Mouse (Mus musculus) brain, embryonic 14.5 days (tissue): ENCODE results near the gene Gm49721. TPM values are rescaled to one million over a fixed set of nuclear protein-coding genes. Genes with fewer than 3 reads are reported as not detected.
"Not testable (repeated sequence)": the region's sequence is repeated elsewhere in the genome, so short reads cannot be mapped to it uniquely, and the experiment has no call there.

Experiments used
- DNase-seq: peaks from one replicate; pipeline ENCODE4 v3.0.0-alpha.2; 2011; ENCODE audit warnings: low read depth
- CTCF ChIP-seq: fragments of 200-500 bp; IDR thresholded peaks from 2 replicates; pipeline ENCODE4 v1.5.1; 2012; ENCODE audit warnings: inconsistent platforms, mild to moderate bottlenecking, moderate library complexity, borderline replicate concordance; ENCODE audit not compliant: insufficient read depth, insufficient read length; ENCODE audit errors: extremely low read depth
- polyA plus RNA-seq: library from polyadenylated mRNA; depleted of rRNA; stranded (reverse); fragments of >200 nt; gene quantifications from 2 replicates; pipeline ENCODE4 v1.2.3, GENCODE M21; 2012; rRNA removed

The Gm49721 gene
- polyA plus RNA-seq, 1 experiment: 0.48 TPM

DNA sequence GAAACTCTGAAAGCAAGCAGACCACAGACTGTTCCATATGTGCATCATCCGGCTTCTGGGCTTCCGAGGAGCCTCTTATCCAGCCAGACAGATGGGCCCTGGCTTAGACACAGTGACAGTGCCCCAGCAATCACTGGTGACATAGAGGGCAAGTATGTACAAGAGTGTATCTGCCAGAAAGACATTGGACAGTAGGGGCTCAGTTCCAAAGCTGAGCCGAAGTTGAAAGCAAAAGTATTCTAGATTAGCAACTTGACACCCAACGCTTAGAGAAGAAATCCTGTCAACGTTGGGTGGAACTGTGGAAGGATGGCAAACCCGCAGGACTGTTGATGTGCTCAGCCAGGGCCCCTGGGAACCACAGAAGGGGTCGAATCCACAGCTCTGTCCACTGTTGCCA, 51.5 kb downstream of the Gm49721 start:
- not testable (repeated sequence) for DNase-seq

DNA sequence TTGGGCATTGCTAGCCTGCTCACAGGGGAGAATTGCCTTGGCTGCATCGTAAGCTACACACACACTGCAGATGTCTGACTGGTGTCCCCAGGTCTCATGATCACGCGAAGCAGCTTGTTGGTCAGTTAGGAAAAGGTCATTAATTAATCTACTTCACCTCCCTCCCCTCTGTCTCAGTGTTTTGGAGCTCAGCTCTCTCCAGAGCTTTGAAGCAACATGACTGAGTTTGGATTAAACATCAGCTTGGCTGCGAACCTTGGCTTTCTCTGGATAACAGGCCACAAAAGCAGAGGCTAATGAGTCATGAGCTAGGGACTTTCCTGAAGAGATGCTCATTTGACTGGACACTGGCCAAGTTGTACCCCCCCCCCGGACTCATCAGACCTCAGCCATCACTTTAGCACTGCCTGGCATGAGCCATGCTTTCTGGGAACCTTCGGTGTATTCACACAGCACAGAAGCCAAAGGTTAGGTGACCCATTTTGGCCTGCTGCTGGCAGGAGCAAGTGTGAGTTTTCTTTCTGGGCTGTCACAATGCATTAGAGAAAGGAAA, 52.0 kb downstream of the Gm49721 start:
- not testable (repeated sequence) for DNase-seq

DNA sequence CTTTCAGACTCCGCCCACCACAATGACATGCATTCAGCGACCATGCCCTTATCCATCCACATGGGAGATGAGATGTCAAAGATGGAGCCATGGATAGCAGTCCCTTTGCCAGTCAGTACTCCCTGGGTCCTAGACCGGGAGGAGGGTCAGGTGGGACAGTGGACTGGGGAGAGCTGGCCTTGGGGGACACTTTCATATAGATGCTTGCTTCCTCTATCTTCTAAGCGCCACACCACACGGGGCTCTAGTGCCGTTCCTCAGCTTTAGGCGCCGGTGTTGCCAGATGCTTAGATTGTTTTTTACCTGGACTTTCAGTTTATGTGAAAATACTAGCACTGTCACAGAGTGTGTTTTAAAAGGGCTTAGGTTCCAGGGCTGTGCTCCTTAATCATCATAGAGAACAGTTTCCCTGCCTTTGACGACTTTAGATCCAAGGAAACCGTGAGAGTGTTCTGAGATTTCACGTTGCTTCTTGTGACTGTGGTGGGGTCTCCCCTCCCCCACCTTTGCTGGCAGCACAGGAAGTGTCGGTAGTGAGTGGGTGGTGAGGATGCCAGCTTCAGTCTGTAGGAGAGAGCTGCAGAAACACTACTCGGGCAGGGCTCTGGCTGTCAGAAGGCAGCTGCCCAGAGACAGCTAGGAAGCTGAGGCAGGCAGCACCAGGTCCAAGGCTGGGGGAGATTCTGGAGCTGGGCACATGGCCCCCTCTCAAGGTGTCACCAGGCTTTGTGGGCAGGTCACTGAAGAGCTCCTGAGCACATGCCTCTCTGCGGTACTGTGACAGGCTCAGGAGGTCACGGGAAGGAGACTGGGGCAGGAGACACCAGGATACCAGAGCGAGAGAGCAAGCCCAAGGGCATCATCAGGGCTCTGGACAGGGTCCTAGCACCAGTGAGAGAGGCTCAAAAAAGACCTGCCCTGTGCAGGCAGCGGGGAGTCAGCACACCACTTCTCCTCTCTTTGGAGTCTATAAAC, 54.8 kb downstream of the Gm49721 start:
- DNase-seq: not testable (repeated sequence)

DNA sequence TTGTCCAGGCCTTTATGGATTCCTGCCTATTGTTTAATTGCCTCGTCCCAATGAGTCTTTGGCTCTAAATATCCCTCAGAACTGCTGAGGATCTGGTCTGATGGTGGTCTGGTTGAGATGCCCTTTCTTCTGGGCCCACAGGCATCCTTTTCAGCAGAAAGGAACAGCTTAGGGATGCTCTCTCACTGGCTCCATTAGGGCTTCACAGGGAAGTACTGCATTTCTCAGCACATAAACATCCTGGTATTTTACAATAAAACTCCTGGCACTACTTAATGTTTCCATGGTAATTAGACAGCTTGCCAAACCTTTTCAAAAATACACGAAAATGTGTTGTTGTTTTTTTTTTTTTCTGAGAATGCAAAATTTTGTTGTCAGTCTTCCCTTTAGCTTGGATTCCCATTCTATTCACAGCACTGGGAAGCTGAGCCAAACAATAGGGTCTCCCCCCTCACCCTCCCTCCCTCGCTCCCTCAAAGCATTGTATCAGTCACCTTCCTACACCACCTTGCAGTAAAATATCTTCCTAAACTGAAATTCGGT, 90.4 kb downstream of the Gm49721 start:
- DNase-seq: peak; percentile 39

DNA sequence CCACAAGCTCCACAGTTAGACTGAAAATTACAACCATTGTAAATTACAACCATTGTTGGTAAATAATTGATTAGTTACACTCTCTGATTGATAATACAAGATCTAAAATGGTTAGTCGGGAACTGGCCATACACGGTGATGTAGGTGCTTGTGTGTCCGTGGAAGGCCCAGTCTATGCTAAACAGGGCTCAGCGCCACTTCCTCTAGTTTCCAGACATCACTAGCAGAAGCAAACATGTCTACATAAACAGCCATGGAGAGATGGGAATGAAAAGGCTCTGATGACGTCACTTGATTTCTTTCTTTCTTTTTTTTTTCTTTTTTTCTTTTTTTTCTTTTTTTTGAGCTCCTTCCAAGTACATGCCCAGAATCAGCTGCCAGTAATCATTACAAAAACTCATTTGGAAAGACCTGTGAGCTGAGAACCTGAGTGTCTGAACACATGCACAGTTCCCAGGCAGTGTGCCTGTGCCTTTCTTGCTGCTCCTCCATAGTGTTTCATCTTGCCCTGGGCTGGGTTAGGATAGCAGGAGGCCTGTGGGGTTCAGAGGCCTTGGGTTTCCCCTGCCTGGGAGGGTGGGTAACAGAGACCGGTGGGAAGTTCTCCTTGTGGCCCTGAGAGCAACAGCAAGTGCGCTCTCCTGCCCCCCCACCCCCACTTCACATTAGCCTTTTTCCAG, 91.0 kb downstream of the Gm49721 start:
- peak; percentile 53 for DNase-seq

DNA sequence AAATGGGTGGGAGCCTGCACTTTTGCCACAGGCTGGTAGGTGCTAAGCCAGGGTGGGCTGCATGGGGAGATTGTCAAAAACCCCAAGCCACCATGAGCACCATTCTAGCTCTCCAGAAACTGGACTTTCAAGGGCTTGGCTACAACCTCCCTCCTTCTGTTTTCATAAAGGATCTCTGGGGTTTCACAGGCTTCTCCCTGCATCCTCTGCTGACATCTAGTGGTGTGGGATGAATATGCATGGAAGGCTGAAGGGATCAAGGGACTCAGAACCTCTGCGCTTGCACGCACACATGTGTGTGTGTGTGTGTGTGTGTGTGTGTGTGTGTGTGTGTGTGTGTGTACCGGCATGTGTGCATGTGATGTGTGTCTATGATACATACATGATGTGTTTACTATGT, 95.8 kb downstream of the Gm49721 start:
- DNase-seq: peak; percentile 40
- TF ChIP-seq CTCF: peak; percentile 26; the same call in 1 of the 2 replicates

DNA sequence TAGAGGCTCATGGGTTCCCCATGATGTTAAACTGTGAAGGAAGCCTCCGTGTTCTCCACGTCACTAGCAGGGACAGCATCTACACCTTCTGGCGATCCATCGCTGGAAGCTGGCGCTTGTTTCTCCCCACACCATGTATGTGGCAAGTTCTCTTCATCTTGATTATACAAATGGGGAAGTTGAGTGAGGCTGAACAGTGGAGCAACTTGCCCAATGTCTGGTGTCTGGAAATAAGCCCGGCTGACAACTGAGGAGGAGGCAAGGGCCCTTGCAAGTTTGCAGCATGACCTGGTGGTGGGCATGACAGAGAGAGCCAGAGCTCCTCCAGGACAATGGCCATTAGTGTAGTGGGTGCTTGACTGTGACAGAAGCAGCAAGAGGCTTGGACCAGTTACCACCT, 96.8 kb downstream of the Gm49721 start:
- not testable (repeated sequence) for DNase-seq

DNA sequence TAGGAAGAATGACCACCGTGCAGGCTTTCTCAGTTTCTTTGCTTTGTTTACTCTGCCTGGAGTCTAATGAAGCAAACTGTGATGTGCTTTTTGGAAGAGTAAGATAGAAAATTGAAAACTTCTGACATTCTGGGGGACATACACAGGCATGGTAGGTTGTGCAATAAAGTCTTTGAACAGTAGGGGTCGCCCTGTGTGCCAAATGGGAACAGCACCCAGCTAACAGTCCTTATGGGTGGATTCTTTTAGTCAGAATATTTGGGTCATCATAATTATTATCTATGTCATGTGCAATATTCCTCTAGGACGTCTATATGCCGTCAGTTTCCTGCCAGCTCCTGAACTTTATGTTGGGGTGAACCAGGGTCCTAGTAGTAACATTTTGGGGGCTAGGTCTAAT, 100.9 kb downstream of the Gm49721 start:
- DNase-seq: not testable (repeated sequence)

DNA sequence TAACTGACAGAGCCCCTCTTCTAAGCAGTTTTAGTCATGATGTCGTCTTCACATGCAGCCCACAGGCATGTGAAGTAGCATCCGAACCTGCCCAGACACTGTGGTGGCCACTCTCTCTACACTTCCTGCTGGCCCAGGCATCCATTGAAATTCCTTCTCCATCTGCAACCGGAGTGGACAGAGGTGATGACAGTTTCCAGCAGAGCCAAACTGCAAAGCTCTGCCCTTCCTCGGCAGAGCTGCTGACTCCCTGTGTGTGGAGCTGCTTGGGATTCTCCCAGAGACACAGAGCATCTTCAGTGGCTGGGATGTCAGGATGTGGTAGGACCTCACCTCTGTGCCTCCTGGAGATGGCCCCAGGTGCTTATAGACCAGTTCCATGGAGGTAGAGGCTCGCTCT, 105.8 kb downstream of the Gm49721 start:
- DNase-seq: not testable (repeated sequence)

DNA sequence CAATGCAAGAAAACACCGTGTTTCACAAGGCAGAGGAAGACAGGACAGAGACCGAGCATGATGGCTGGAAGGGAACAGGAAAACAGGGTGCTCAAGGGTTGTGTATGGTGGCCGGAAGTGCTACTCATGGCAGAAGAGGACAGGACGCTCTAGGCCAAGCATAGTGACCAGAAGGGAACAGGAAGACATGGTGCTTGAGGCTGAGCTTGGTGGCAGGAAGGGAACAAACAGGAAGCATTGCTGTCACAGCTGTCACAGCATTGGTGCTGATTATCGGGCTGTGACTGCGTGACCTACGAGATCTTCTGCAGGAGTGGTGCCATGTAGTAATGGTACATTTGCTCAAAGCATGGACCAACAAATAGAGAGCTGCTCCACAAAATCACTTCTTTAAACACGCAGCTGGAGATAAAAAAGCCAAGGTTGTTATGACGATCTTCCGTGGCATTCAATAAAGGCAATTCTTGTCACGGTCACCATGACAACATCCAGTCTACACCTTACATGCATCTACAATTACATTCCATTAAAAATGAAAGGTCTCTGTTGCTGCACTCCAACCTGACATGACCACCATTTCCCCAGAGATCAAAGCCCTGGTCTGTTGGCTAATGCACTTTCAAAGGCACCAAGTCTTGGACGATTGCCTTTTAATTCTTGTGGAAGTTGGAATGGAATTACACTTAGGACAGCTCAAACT, 106.9 kb downstream of the Gm49721 start:
- not testable (repeated sequence) for DNase-seq

DNA sequence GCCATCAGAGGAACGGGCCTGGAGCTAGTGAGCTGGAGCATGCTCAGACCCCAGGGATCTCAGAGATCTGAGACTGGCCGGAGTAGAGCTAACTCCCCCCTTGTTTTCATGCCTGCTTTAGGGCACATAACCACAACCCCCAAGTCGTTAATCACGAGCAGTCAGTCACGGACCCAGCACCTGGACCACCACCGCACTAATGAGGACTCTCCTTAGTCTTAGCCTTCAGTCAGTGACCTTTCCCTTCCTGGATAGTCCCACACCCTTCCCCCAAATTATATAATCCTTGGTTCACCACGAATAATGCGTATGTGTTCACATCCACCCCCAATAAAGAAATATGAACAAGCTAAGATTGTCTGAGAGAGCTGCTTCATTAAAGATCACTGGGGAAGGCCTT, 108.1 kb downstream of the Gm49721 start:
- not testable (repeated sequence) for DNase-seq

Other genes starting within 250 kb of the Gm49721 start
- 42.8 and 44.5 TPM in 2 replicates for gene Ezr, start 196.1 kb upstream of the Gm49721 start, polyA plus RNA-seq
- 22.7 and 27.7 TPM in 2 replicates for gene Rsph3b, start 30.2 kb upstream of the Gm49721 start, polyA plus RNA-seq
- gene Tagap1, start 17.7 kb upstream of the Gm49721 start, polyA plus RNA-seq: 38.7 and 53.9 TPM in 2 replicates
- 57.3 and 59.0 TPM in 2 replicates for gene Rnaset2b, start 8.3 kb upstream of the Gm49721 start, polyA plus RNA-seq
- gene Gm1604a, start 46.7 kb downstream of the Gm49721 start, polyA plus RNA-seq: not detected in 2 replicates
- 30.3 and 33.3 TPM in 2 replicates for gene Rps6ka2, start 191.2 kb downstream of the Gm49721 start, polyA plus RNA-seq